Mouse (Mus musculus) liver, embryonic 16.5 days (tissue): ENCODE data around the gene Lamtor2. TPM values are rescaled to one million over a fixed set of nuclear protein-coding genes. Genes with fewer than 3 reads are reported as not detected.
A peak's percentile ranks its signal among the peaks of the same experiment; 100 is the strongest.

Source experiments
- ATAC-seq: fragments of 200-750 bp; cut with Nextera tagmentation; 2 replicates; pipeline ENCODE4 v1.8.0; 2017; ENCODE audit warnings: low read depth, mild to moderate bottlenecking, moderate number of reproducible peaks, moderate library complexity
- H3K27ac ChIP-seq: fragments of 300-500 bp; sonication (generic); 2 replicates; pipeline ENCODE4 v1.5.1; 2014; ENCODE audit warnings: mild to moderate bottlenecking, low read length
- H3K27me3 ChIP-seq: fragments of 300-500 bp; sonication (generic); 2 replicates; pipeline ENCODE4 v1.6.1; 2014; ENCODE audit warnings: low read depth, low read length, mixed read lengths; ENCODE audit not compliant: control insufficient read depth, insufficient read depth
- H3K36me3 ChIP-seq: fragments of 300-500 bp; sonication (generic); 2 replicates; pipeline ENCODE4 v1.6.1; 2014; ENCODE audit warnings: mild to moderate bottlenecking; ENCODE audit not compliant: control insufficient read depth, insufficient read depth
- H3K4me1 ChIP-seq: fragments of 300-500 bp; sonication (generic); 2 replicates; pipeline ENCODE4 v1.6.1; 2014; ENCODE audit warnings: low read depth, low read length, mixed read lengths; ENCODE audit not compliant: control insufficient read depth
- H3K4me2 ChIP-seq: fragments of 300-500 bp; sonication (generic); 2 replicates; pipeline ENCODE4 v1.6.1; 2014; ENCODE audit warnings: low read depth, low read length, mixed read lengths
- H3K4me3 ChIP-seq: fragments of 300-500 bp; sonication (generic); 2 replicates; pipeline ENCODE4 v1.5.1; 2014; ENCODE audit warnings: low read depth, mild to moderate bottlenecking, low read length
- H3K9ac ChIP-seq: fragments of 300-500 bp; sonication (generic); 2 replicates; pipeline ENCODE4 v1.6.1; 2014; ENCODE audit warnings: low read depth, low read length
- H3K9me3 ChIP-seq: fragments of 300-500 bp; sonication (generic); replicated peaks from 2 replicates; pipeline ENCODE4 v1.6.1; 2016; ENCODE audit warnings: low read length; ENCODE audit not compliant: control insufficient read depth
- WGBS: fragments of 180-500 bp; shearing (Covaris S2); extraction: QIAGEN DNeasy Blood & Tissue Kit; methylation state at CpG from one replicate; pipeline ENCODE4 v1.1.7; 2014; ENCODE audit not compliant: insufficient replicate concordance; 5-methylcytosine and 5-hydroxymethylcytosine counted together
- polyA plus RNA-seq: library from polyadenylated mRNA; unstranded; fragments of >200 nt; fragmentation: Nextera tagmentation; extraction: Ambion mirVana; gene quantifications from 2 replicates; pipeline ENCODE4 v1.2.1, GENCODE M21; 2015

Gene Lamtor2
- polyA plus RNA-seq, 1 experiment from 2014 or later: 98.6 TPM

- Histone ChIP-seq H3K4me2 (no peak overlapping the region), H3K9me3 (no peaks in the 10 kb centered on the region), H3K27me3 (no peaks in the 10 kb centered on the region), H3K27ac (no peak overlapping the region), H3K36me3 (peaks cover 26% of the 10 kb centered on the region), H3K9ac (no peak overlapping the region), H3K4me3 (no peak overlapping the region), H3K4me1 (peaks cover 15% of the 10 kb centered on the region; the same call in 1 of the 2 replicates)
- no peak for ATAC-seq
- 85% methylated on average over 10 of the region's 10 CpGs for WGBS
Measured at GRCm38 (mm10) chr3:88570341-88570740, 17.5 kb upstream of the Lamtor2 start.

DNA sequence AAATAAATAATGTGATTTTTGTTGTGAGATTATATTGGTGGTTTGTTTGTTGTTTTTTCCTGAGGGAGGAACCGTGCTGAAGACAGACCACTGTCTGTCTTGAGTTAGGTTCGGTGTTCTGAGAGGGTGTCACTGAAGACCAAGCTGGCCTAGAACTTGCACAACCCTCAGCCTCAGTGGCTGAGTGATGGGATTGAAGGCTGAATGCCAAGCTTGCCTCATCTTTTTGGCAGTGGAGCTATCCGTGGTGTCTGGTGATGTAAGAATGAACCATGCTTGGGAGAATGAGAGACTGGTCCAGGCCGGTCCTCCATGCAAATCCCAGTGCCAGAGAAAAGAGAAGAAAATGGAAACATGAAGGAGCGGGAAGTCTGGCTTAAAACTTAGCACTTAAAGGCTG, 16.8 kb upstream of the Lamtor2 start:
- ATAC-seq: no peak
- WGBS: 82% methylated on average over 5 of the region's 5 CpGs

GRCm38 (mm10) chr3:88569093-88569492, 16.2 kb upstream of the Lamtor2 start:
- peak overlapping the region; percentile 79 for H3K27ac ChIP-seq
- peaks cover 15% of the 10 kb centered on the region; the same call in 1 of the 2 replicates for H3K4me1 ChIP-seq
- WGBS: 51% methylated on average over 2 of the region's 2 CpGs
- no peaks in the 10 kb centered on the region for H3K9me3 ChIP-seq
- no peaks in the 10 kb centered on the region for H3K27me3 ChIP-seq
- no peak overlapping the region for H3K9ac ChIP-seq
- no peak overlapping the region for H3K4me3 ChIP-seq
- H3K36me3 ChIP-seq: peaks cover 29% of the 10 kb centered on the region
- ATAC-seq: peak; percentile 76
- H3K4me2 ChIP-seq: no peak overlapping the region

More for the DNA sequence above, 16.8 kb upstream of the Lamtor2 start:
- Histone ChIP-seq H3K4me3 (no peak overlapping the region), H3K36me3 (peaks cover 27% of the 10 kb centered on the region), H3K27ac (peak overlapping the region; percentile 64; the same call in 1 of the 2 replicates), H3K9ac (no peak overlapping the region), H3K27me3 (no peaks in the 10 kb centered on the region), H3K9me3 (no peaks in the 10 kb centered on the region), H3K4me1 (peaks cover 15% of the 10 kb centered on the region; the same call in 1 of the 2 replicates), H3K4me2 (no peak overlapping the region)

GRCm38 (mm10) chr3:88568615-88569014, 15.7 kb upstream of the Lamtor2 start:
- ATAC-seq: peak; percentile 55
- 74% methylated on average over 2 of the region's 2 CpGs for WGBS

DNA sequence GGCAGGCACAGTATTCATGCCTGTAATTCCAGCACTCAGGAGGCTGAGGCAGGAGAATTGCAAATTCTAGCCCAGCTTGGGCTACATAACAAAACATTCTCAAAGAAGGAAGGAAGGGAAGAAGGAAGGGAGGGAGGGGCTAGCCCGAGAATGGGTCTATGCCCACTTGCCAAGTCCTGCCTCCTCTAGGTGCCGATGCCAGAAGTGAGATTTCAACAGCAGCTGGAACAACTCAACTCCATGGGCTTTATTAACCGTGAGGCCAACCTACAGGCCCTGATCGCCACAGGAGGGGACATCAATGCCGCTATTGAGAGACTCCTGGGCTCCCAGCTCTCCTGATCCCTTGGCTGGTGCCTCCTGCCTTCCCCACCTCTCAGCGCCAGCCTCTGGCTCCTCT, 15.0 kb upstream of the Lamtor2 start:
- no peak for ATAC-seq
- Histone ChIP-seq H3K4me1 (peaks cover 15% of the 10 kb centered on the region; the same call in 1 of the 2 replicates), H3K27me3 (no peaks in the 10 kb centered on the region), H3K9ac (no peak overlapping the region), H3K36me3 (peaks cover 32% of the 10 kb centered on the region), H3K4me3 (no peak overlapping the region), H3K9me3 (no peaks in the 10 kb centered on the region), H3K4me2 (no peak overlapping the region), H3K27ac (peak overlapping the region; percentile 79)
- 79% methylated on average over 6 of the region's 6 CpGs for WGBS

More at GRCm38 (mm10) chr3:88568615-88569014, 15.7 kb upstream of the Lamtor2 start:
- Histone ChIP-seq H3K27ac (peak overlapping the region; percentile 79), H3K4me2 (no peak overlapping the region), H3K9me3 (no peaks in the 10 kb centered on the region), H3K4me1 (peaks cover 15% of the 10 kb centered on the region; the same call in 1 of the 2 replicates), H3K4me3 (no peak overlapping the region), H3K27me3 (no peaks in the 10 kb centered on the region), H3K36me3 (peaks cover 32% of the 10 kb centered on the region), H3K9ac (no peak overlapping the region)

DNA sequence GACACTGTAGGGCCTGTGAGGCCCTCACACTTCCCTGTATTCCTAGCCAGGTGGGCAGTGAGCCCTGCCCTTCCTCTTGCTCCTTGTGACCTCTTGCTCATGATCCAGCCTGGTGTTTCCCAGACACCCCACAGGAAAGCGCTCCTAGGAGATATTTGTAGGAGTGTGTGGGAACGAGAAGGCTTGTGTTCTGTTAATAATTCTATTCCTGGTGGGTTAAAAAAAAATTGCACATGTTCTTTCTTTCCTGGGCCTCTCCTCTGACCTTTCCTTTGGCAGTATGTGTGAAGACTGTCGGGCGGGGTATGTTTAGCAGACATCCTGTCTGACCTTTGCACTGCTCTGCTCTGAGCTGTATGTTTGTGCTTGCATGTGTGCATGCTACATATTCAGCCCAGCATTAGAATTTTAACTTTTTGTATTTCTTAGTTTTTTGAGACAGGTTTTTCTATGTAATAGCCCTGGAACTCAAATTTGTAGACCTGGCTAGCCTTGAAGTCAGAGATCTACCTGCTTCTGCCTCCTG, 13.7 kb upstream of the Lamtor2 start:
- peak overlapping the region; percentile 36; the same call in 1 of the 2 replicates for H3K27ac ChIP-seq
- no peak overlapping the region for H3K4me3 ChIP-seq
- no peaks in the 10 kb centered on the region for H3K27me3 ChIP-seq
- 65% methylated on average over 4 of the region's 4 CpGs for WGBS
- H3K9me3 ChIP-seq: no peaks in the 10 kb centered on the region
- no peak overlapping the region for H3K9ac ChIP-seq
- peaks cover 15% of the 10 kb centered on the region; the same call in 1 of the 2 replicates for H3K4me1 ChIP-seq
- ATAC-seq: peak; percentile 59
- H3K36me3 ChIP-seq: peaks cover 32% of the 10 kb centered on the region
- no peak overlapping the region for H3K4me2 ChIP-seq

GRCm38 (mm10) chr3:88566116-88566515, 13.2 kb upstream of the Lamtor2 start:
- Histone ChIP-seq H3K4me3 (no peak overlapping the region), H3K4me2 (no peak overlapping the region), H3K9ac (no peak overlapping the region), H3K27ac (peak overlapping the region; percentile 36; the same call in 1 of the 2 replicates), H3K9me3 (no peaks in the 10 kb centered on the region), H3K36me3 (peaks cover 34% of the 10 kb centered on the region), H3K27me3 (no peaks in the 10 kb centered on the region), H3K4me1 (peaks cover 15% of the 10 kb centered on the region; the same call in 1 of the 2 replicates)
- ATAC-seq: no peak
- WGBS: 71% methylated on average over 3 of the region's 3 CpGs

DNA sequence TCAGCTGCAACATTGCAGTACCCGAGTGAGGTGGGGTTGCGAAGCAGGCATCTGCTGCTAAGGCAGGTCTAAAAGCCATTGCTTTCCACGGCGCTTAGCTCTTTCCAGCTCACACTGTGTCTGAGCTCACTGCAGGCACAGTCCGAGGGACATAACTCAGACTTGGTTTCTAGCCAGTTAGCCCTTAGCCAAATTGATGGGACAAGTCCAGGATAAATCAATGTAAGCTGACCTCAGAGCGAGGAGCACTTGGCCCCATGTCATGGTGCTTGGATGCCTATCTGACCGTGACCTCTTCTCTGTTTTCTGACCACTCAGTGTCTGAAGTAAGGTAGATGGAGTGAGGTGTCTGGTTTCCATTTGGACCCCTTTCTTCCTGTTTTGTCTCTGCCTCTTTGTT, 11.1 kb upstream of the Lamtor2 start:
- no peak overlapping the region for H3K27ac ChIP-seq
- H3K4me1 ChIP-seq: peaks cover 10% of the 10 kb centered on the region; the same call in 1 of the 2 replicates
- no peak; the same call in 1 of the 2 replicates for ATAC-seq
- no peak overlapping the region for H3K4me2 ChIP-seq
- WGBS: 78% methylated on average over 7 of the region's 7 CpGs
- H3K36me3 ChIP-seq: peaks cover 47% of the 10 kb centered on the region
- no peaks in the 10 kb centered on the region for H3K9me3 ChIP-seq
- no peak overlapping the region for H3K9ac ChIP-seq
- H3K4me3 ChIP-seq: no peak overlapping the region
- no peaks in the 10 kb centered on the region for H3K27me3 ChIP-seq

- H3K4me1 ChIP-seq: peaks cover 7% of the 10 kb centered on the region; the same call in 1 of the 2 replicates
- H3K4me3 ChIP-seq: no peak overlapping the region
- no peaks in the 10 kb centered on the region for H3K9me3 ChIP-seq
- no peak overlapping the region for H3K27ac ChIP-seq
- H3K4me2 ChIP-seq: no peak overlapping the region
- H3K36me3 ChIP-seq: peaks cover 42% of the 10 kb centered on the region
- no peaks in the 10 kb centered on the region for H3K27me3 ChIP-seq
- ATAC-seq: no peak
- 74% methylated on average over 4 of the region's 4 CpGs for WGBS
- no peak overlapping the region for H3K9ac ChIP-seq
Measured at GRCm38 (mm10) chr3:88563442-88563841, 10.6 kb upstream of the Lamtor2 start.
